Mouse (Mus musculus) MEL (cell line): ENCODE results near the gene Actn1.

Experiments used
- CTCF ChIP-seq, 3 experiments: IDR thresholded peaks in 2 of 3; conservative IDR thresholded peaks in 1 of 3; 2 replicates each; pipeline ENCODE4 v1.5.1; 2011 to 2012; ENCODE audit warnings: low read length in 3 of 3, low read depth in 2 of 3, mild to moderate bottlenecking in 2 of 3, improper control_type of control experiment in 1 of 3, inconsistent platforms in 1 of 3, mixed read lengths in 1 of 3, moderate library complexity in 1 of 3; ENCODE audit not compliant: control insufficient read depth in 1 of 3, insufficient read depth in 1 of 3, poor library complexity in 1 of 3, severe bottlenecking in 1 of 3
- KAT2A ChIP-seq: conservative IDR thresholded peaks from 2 replicates; pipeline ENCODE4 v1.6.1; 2012; ENCODE audit warnings: low read depth, low read length, improper control_type of control experiment, inconsistent platforms

GRCm38 (mm10) chr12:80220260-80221038 is 39.7 kb downstream of the Actn1 start:
- TF ChIP-seq KAT2A, result no peak
- TF ChIP-seq CTCF (IDR thresholded peaks at IDR 0.05 in 2 of 3, conservative IDR thresholded peaks at IDR 0.05 in 1 of 3; ENCODE audit: control insufficient read depth in 1 of 3, insufficient read depth in 1 of 3, low read depth in 2 of 3, low read length in 3 of 3, poor library complexity in 1 of 3, severe bottlenecking in 1 of 3), result no peak
